ENCODE assay signal across 14 mouse cellular contexts in the genomic region with DNA sequence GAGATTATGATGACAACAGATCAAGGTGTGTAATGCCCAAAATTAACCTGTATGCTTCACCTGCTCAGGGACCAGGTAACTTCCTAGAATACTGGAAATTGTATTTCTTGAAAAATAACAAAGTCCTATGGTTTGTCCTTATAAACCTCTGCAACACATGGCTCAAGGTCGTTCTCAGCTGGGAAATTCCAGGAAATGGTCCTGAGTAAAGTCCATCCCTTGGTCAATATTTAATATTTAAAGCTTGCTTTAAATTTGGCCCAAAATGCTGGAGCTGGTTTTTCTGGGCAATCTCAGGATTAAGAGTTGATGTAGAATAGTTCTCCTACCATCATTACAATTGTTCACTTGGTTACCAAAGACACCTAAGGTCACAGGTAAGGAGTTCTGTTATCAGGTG.
"Had no signal": no experiment of that assay in that cellular context is flagged by ENCODE, and none has a peak within 500 bp of the region (broad histone marks: within the 10 kb centered on the region; RNA-seq: fewer than 3 reads in every experiment).

No protein-coding gene starts in this region.

- H3K9ac ChIP-seq: liver, embryonic 14.5 days; lung, embryonic 15.5 days; midbrain, embryonic 13.5 days had no signal

- H3K36me3 ChIP-seq: lung, embryonic 15.5 days; midbrain, embryonic 10.5 days; midbrain, embryonic 13.5 days had no signal

- H3K27ac ChIP-seq: left cerebral cortex, adult 2 months; liver, embryonic 14.5 days; lung, embryonic 15.5 days; midbrain, embryonic 10.5 days; midbrain, embryonic 13.5 days had no signal

- DNase-seq: layer of hippocampus, postnatal 36 days; lung, adult 18-20 months; lung, postnatal 10 days; lung, postnatal 36 days; thymus, adult 18-20 months; thymus, postnatal 36 days had no signal

- ATAC-seq: intestine, postnatal 0 days; midbrain, embryonic 13.5 days had no signal

- H3K4me1 ChIP-seq: lung, embryonic 15.5 days; megakaryocyte, embryonic 14.5 days; midbrain, embryonic 10.5 days; midbrain, embryonic 13.5 days had no signal

- H3K9me3 ChIP-seq: lung, embryonic 15.5 days; megakaryocyte, embryonic 14.5 days; midbrain, embryonic 10.5 days; midbrain, embryonic 13.5 days had no signal

- H3K27me3 ChIP-seq: lung, embryonic 15.5 days; megakaryocyte, embryonic 14.5 days; midbrain, embryonic 13.5 days had no signal

- H3K4me3 ChIP-seq: left cerebral cortex, adult 2 months; lung, embryonic 15.5 days; megakaryocyte, embryonic 14.5 days; midbrain, embryonic 10.5 days; midbrain, embryonic 13.5 days had no signal

- H3K4me2 ChIP-seq: liver, embryonic 11.5 days; lung, embryonic 15.5 days; midbrain, embryonic 13.5 days had no signal
